Mouse (Mus musculus) layer of hippocampus, postnatal 36 days (tissue): Measurements from ENCODE around the gene Poln. TPM values are rescaled to one million over a fixed set of nuclear protein-coding genes. Genes with fewer than 3 reads are reported as not detected.

Source experiments
- DNase-seq, 2 experiments: peaks; one replicate each; pipeline ENCODE4 v3.0.0; 2022
- total RNA-seq, 2 experiments: library from RNA; stranded (reverse); gene quantifications; 2 replicates each; pipeline ENCODE4 v1.2.3; 2021

Gene Poln
- under 1 TPM; 0.71 to 0.92 TPM for total RNA-seq

DNA sequence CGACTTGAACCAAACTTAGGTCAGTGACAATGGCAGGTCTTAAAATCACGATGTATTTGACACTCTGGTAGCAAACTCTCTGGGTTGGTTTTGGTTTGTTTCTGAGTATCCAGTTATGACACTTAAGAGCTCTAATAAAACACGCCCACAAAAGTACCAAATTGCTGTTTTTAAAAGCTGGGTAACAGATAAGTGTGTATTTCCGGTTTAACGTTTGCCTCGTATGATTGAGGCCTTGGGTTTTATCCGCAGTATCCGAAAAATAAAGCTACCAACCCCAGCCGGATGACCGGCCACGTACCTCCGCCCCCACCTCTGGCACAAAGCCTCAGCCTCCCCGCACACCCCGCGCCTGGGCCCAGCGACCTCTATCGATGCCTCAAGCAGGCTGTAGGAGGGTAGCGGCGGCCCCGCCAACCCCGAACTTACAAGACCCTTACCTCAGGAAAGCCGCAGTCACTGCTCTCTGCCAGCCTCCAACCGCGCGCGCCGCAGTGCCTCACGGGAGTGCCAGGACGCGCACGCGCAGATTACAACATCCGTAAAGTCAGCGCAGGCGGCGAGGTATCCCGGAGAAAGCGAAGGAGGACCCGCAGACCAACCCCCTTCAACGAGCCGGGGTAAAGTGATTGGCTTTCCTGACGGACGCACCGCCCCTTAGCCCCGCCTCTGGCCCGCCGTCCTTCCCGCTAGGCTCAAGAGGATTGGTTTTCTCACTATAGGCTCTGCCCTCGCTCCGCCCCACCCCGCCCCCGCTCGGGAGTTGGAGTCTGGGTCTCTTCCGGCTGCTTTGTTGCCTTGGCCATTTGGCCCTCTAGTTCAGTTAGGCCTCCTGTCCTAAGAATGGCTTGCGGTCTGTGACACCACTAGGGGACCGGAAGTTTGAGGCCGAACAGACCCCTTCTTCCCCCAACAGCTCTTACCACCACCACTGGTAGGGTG is at the start of gene Poln, which contains the start of gene Haus3:
TSS of gene Poln (minus strand) at position 499 of the 942 bp plus-strand sequence.
TSS of gene Haus3 (minus strand) at position 578 of the 942 bp plus-strand sequence.
- peak; percentile 97 to 98 for DNase-seq

DNA sequence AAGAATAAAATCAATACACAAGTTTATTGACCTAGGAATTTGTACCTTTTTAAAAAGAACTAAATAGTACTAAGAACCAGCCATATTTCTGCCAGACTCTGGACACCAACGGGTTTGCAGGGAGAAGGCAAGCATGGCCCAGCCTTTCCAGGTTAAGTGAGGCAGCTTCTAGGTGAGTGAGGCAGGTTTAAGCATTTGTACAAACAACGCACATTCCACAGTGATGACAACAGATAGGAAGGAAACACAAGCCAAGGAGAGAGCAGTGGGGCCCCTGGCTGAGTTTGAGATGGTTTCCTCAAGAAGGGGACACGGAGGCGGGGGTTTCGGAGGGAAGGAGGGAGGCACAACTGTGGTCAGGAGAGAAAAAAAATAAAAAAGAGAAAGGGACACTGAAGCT is 49.4 kb upstream of the Poln start:
- DNase-seq = no peak

GRCm38 (mm10) chr5:34217756-34218155 is 48.5 kb upstream of the Poln start:
- no peak for DNase-seq

DNA sequence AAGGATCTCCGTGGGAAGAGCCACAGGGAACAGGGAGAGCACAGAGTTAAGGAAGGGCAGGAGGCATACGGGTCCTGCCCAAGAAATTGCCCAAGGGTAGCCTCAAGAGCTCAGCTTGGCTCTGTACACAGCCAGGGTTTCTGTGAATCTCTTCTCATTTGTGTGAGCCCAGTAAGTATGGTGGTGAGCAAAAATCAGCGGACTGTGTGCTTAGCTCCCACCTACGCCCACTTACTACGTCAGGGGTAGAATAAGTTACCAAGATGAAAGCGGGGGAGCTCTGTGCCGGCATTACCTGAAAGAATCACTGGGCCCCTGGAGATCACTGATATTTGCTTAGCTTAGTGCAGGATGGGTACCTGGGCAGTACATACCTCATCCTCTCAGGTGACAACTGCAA is 46.8 kb upstream of the Poln start:
- DNase-seq = no peak

- no peak for DNase-seq
These were observed 44.4 kb upstream of the Poln start for GRCm38 (mm10) chr5:34213659-34214058.

- DNase-seq = peak; percentile 68 to 70
These were observed 41.0 kb upstream of the Poln start for GRCm38 (mm10) chr5:34210279-34210678.

DNA sequence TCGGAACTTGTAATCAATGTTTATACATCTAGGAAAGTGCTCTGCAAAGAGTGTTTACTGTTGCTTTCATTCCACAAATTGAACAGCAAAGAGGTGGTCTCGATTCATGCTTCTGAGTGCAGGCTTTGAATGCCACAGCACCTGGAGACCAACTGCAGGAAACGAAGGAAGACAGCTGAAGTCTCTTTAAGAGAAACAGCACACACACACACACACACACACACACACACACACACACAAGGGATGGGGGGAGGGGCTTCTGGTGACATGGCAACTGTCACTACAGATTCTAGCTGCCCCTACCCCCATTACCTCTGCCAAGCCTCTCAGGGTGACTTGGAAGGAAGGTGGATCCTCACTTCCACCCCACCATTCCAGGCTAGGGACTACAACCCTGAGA is 38.3 kb upstream of the Poln start:
- no peak for DNase-seq

GRCm38 (mm10) chr5:34205788-34206187 is 36.5 kb upstream of the Poln start:
- no peak for DNase-seq

- DNase-seq = no peak
These were observed 35.7 kb upstream of the Poln start for GRCm38 (mm10) chr5:34204911-34205310.

DNA sequence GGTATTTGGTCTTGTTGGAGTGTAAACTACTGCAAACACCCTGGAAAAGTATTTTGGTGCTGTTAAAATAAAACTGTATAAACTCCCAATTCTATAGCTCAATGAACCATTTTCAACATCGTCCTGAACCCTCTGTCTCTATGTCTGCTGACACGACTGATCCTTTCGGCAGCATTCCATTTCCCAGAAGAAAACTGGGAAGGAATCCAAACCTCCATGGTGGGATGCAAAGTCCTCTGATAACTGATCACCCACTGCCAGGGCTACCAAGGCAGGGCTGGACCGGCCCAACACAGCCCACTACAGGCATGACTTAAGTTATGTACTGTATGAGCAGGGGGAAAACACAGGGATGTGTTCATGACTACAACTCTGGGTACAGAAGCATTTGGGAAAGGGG is 32.8 kb upstream of the Poln start:
- DNase-seq = no peak

GRCm38 (mm10) chr5:34201396-34201795 is 32.1 kb upstream of the Poln start:
- no peak for DNase-seq

DNA sequence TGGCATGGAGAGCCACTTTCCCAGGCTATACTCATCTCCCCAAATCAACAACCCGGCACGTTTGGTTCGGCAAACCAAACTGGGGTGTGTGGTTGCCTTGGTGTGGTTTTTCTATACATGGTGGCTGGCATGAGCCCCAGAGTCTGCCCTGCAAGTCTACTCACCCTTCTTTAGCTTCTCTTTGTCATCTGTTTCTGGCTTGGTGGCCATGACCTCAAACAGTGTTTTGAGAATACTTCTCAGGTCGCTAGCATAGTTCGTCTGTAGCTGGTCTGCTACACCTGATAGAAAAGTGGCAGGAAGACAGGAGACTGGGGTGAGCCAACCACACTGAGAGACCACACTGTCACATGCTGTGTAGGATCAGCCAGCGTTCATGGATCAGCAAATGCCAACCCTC is 29.4 kb upstream of the Poln start:
- DNase-seq = no peak

- DNase-seq = peak in 1 of 2 experiments; percentile 44
These were observed 28.0 kb upstream of the Poln start for GRCm38 (mm10) chr5:34197243-34197642.

GRCm38 (mm10) chr5:34196423-34196822 is 27.2 kb upstream of the Poln start:
- no peak for DNase-seq

GRCm38 (mm10) chr5:34195786-34196185 is 26.5 kb upstream of the Poln start:
- DNase-seq = no peak

DNA sequence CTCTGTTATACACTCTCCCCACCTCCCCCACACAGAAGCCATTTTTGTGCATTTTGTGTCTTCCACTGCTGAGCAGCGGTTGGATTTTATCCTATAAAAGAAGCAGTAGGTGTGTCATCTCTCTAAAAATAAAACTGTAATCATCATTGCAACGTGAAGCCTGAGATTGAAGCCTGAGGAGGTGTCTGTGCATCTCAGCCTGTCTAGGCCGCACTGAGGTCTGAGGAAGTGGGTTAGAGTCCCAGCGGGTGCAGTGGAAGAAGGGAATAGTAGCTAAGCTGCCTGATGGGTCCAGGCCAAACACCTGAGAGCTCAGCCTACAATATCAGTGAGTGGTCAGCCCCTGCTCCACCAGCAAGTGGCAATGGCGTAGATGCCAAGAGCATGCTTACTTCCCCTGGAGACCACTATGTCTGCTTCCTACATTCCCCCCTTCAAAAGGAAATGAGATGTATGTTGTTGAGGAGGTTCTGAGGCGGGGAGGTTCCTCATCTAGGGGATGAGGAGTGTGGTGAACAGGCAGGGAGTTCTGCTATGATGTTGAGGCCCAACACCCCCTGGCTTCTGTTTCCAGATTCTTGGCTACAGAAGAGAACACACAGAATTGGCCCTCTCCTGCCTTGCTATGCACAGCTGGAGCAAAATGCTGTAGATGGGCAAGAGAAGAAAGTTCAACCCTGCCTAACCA is 25.9 kb upstream of the Poln start:
- no peak for DNase-seq

- DNase-seq = no peak
These were observed 25.2 kb upstream of the Poln start for GRCm38 (mm10) chr5:34194426-34194825.

DNA sequence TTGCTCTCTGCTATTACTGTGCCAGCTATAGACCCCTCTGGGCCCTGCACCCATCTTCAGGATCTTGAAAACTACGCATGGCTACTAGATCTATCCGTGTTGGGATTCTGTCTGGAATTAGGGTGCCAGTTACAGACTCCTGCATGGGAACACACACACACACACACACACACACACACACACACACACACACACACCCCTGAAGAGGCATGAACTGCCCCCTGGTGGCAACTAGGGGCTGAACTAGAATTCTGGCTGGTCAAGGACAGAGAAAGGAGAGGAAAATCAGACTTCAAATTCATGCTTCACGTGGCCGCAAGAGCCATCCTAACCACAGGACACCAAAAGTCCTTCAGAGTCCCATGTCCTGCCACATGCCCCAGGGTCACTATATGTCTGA is 22.6 kb upstream of the Poln start:
- no peak for DNase-seq

DNA sequence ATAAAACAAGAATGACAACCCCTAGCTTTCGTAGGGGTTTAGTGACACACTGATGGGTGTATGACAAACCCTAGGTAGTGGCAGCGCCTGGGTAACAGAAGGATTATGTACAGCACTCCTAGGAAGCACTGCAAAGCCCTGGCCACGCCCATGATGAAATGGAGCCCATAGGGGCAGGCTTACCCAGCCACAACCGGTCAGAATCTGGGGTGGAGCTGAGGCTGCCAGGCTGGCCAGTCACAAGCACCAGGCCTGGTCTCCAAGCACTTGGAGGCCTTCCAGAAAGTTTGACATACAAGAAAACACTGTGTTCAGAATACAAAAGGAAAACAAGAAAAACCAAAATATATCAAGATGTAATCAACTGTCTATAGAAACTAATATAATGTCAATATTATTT is 21.8 kb upstream of the Poln start:
- no peak for DNase-seq

DNA sequence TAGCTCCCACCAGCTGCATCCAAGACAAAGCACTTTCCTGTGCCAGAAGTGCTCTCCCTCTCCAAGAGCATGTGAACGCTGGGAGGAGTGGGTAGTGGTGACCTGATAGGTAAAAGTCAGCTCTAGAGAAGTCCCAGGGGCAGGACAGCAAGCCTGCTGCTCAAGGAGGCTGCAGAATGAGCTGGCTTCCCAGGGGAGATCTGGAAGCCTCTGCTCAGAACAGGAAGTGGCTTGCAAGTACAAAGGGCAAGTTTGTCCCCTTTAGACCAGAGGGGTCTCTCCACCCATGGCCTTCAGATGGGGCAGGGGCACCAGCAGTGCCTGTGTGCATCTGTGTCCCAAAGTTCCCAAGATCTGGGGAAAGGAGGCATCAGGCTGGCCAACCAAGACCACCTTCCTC is 20.3 kb upstream of the Poln start:
- no peak for DNase-seq

- DNase-seq = no peak
These were observed 19.6 kb upstream of the Poln start for GRCm38 (mm10) chr5:34188856-34189255.

DNA sequence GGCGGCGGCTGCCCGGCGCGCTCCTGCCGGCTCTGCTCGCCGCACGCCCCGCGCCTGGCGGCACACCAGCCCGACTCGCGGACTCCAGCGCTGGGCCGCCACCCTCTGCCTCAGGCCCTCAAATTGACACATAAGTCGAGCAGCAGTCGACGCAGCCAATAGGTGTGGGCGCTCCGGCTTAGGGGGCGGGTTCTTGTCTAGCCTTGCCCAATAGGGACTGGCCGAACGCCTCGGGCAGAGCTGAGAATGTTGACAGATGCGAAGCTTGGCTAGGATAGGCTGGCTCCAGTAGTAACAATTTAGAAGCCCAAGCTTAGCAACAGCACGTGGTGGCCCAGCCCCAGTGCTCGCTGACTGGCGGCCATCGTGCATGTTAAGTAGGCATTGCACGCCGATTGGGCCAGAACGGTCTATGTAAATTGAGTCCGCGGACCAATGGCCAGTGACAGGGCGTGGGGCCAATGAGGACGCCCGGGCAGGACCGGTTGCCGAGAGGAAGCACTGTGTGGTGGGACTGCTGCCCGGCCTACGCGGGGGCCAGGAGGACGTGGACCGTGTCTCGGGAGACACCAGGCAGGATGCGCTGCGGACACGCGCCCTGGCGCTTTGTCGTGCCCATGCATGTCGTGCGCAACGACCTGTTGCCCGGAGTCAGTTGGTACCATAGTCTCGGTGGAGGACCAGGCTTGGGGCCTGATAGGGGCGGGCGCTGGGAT is 18.5 kb upstream of the Poln start, which contains the start of gene Mxd4:
TSS of gene Mxd4 (minus strand) at position 120 of the 716 bp plus-strand sequence.
- DNase-seq = peak; percentile 99

DNA sequence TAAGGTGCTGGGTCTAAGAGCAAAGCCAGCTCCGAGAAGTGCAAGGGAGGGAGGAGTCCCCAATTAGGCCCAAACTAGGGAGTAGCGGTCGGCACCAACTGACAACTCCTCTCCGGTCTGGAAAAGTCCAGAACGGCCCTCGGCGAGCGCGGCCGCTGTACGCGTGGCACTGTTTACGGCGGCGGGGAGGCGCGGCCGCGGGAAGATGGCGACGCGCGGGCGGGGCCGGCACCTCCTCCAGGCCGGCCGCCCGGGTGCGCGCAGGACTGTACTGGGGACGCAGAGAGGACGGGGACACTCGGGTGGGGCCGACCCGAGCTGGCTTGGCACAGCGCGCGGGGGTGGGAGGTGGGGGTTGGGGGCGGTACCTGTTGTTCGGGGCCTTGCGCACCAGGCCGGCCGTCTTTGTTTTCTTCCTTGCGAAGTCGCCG is 17.7 kb upstream of the Poln start:
- peak in 1 of 2 experiments; percentile 47 for DNase-seq
